Mouse (Mus musculus): ENCODE measurements around the gene Rassf3.

GRCm38 (mm10) chr10:121462162-121462881 is 13.8 kb downstream of the Rassf3 start:
- TF ChIP-seq CTCF (IDR thresholded peaks at IDR 0.05; ENCODE audit: low read depth, low read length) (no peak), POLR2A (IDR thresholded peaks at IDR 0.05; ENCODE audit: extremely low read depth, insufficient read depth, low read length) (no peak)
